Mouse (Mus musculus): ENCODE results near the gene Ern1. TPM values are rescaled to one million over a fixed set of nuclear protein-coding genes. Genes with fewer than 3 reads are reported as not detected.
A peak's percentile ranks its signal among the peaks of the same experiment; 100 is the strongest.

The Ern1 gene
- total RNA-seq (2021), result 1 to 10 TPM; 7.3 to 9.2 TPM
- long read RNA-seq, experiment 1, full-length matches to known transcripts, result 3 of 6 reads
- long read RNA-seq, experiment 1, partial matches to known transcripts, result 2 of 6 reads
- long read RNA-seq, experiment 1, other reads (novel, unspliced or antisense), result 1 of 6 reads
- long read RNA-seq, experiment 2, full-length matches to known transcripts, result 4 of 6 reads
- long read RNA-seq, experiment 2, partial matches to known transcripts, result 0 of 6 reads
- long read RNA-seq, experiment 2, other reads (novel, unspliced or antisense), result 2 of 6 reads

DNA sequence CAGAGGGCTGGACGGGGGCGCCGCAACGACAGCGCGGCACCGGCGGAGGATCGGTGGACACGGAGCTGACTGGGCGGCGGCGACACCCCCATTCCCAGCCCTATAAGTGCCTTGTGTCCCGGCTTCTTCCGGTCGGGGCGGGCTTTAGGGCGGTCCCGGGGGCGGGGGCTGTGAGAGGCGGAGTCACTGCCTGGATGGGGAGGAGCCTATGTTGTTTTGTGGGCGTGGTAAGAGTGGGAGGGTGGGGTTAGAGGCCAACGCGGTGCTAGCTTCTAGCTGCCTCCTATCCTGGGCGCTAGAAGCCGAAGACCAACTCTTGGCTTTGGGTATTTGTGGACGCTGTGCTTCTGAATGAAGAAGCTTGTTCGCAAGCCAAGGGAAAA, at the start of gene Ern1:
Gene Ern1 (minus strand): TSS at position 120 of the 383 bp plus-strand sequence.
- Histone ChIP-seq H3K27ac (peak within 1 kb of the TSS; percentile 97), H3K4me3 (peak within 1 kb of the TSS; percentile 97)
- peak; percentile 97 for DNase-seq
- TF ChIP-seq CTCF (IDR thresholded peaks at IDR 0.05), result no peak
- intact Hi-C loops (cut with DNase I), result loop anchor here (10.0 kb wide), 1 partner anchor 213 kb away; the partner anchor contains the start of genes Smarcd2 and Tcam1

DNA sequence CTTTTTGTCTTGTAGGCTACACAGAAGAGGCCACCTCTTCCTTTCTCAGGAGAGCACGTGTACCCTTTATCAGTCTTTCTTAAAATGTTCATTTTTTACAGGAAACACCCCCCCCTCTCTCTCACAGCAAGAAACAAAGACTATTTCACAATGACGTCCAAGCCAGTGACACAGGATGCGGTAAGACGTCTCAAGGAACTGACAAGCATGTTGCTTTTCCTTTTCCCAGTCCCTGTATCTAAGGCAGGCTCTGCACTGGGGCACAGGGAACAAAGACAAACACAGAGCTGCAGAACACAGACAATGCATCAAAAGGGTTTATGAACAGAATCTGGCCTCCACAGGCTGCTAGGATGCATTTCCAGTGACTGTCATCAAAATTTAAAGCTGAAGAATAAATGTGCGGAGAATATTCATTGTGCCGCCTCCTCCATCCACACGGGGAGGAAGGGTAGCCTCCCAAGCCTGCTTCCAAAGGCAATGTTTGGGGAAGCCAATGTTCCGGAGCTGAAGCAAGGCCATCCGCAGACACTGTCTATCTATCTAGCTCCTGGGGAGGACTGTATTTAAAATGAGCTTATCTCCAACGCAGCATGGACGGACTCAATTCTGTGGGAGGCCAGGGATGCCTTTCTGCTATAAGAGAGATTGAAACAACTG, 48.7 kb upstream of the Ern1 start:
- TF ChIP-seq CTCF (IDR thresholded peaks at IDR 0.05), result no peak
- no peak overlapping the region for H3K4me3 ChIP-seq
- H3K27ac ChIP-seq, result no peak overlapping the region
- intact Hi-C loops (cut with DNase I), result loop anchor here (5.0 kb wide), 1 partner anchor 91 kb away; no protein-coding TSS in a partner anchor
- no peak for DNase-seq

DNA sequence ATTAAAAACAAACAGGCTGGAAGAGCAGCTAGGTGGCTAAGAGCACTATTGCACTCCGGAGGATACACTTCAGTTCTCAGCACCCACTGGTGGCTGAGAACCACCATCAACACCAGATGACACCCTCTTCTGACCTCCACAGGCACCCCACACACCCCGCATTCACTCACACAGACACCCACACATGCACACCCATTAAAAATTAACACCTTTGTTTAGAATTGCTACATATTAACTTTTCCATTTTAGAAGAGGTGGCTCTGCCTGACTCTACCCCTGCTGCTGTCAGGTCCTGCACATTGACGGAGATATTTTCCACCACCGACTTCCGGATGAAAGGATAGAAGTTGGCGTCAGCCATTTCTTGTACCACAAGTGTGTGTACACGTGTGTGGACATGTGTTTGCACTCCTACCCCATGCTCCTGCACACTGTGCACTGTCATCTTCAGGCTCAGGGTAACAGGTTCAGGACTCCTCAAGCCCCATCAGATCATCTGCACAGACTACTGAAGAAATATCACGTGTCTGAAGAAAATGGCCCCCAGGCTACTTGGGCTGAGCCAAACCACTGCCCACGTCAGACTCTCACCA, 48.1 kb upstream of the Ern1 start:
- no peak for DNase-seq
- intact Hi-C loops (cut with DNase I), result loop anchor here (5.0 kb wide), 1 partner anchor 92 kb away; no protein-coding TSS in a partner anchor
- Histone ChIP-seq H3K4me3 (no peak overlapping the region), H3K27ac (no peak overlapping the region)
- TF ChIP-seq CTCF (IDR thresholded peaks at IDR 0.05), result no peak

DNA sequence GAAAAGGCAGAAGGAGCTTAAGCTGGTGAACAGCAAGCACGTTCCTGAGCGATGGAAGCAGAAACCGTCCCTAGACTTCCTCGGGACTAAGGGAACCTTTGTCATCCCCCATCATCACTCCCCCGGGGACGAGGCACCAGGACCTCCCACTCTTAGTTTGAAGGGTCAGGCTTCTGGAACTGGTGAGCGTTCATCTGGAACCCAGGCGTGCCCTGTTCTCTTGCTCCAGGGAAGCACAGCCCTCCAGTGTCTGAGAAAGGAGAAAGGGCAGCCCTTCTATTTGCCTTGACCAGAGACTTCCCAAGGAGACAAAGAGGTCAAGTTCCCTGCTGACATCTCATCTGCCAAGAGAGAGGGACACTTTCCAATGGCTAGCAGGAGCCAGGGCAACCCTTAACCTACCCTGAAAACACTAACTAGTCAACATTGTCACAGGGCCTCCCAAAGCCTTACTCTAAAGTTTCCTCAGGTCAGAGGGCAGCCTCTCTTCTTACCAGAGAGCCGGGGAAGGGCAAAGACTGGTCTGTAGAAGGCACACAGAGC, 44.7 kb upstream of the Ern1 start:
- intact Hi-C loops (cut with DNase I), result no loop called here
- Histone ChIP-seq H3K27ac (peak overlapping the region; percentile 49; the same call in 1 of the 2 replicates), H3K4me3 (no peak overlapping the region)
- TF ChIP-seq CTCF (IDR thresholded peaks at IDR 0.05), result no peak
- no peak for DNase-seq

DNA sequence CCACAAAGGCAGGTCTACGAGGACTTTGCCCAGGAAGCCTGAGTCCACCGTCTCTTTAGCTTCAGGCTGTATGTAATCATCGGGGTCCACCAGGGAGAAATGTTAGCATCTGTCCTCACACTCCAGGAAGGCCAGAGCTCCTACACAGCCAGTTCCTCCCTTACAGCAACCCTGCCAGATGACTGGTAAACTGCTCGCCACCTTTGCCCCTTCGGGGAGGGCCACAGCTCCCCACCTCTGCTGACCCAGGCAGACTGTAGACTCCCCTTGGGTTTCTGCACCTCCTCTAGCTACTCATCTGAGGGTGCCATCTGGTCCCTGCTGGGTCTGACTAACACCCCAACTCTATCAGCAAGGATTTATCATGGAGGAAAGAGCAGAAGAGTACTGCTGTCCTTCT, 42.1 kb upstream of the Ern1 start:
- H3K27ac ChIP-seq, result no peak overlapping the region
- H3K4me3 ChIP-seq, result no peak overlapping the region
- TF ChIP-seq CTCF (IDR thresholded peaks at IDR 0.05), result no peak
- intact Hi-C loops (cut with DNase I), result no loop called here
- DNase-seq, result no peak

DNA sequence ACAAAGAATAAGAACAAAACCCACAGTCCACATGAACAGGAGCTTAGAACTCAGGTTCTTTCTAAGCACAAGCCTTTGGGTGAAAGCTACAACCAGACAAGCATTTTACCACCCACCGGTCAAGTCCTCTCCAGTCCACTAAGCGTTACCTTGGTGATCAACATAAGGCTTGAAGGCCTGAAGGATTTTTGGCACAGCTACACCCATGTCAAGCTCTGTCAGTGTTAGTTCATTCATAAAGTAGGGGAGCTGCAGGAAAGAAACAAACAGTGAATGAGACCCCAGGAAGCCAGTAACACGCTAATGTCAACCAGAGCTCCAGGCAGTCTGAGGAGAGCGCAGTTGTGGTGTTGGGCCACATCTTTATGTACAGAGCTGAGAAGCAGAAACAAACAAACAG, 41.5 kb upstream of the Ern1 start:
- intact Hi-C loops (cut with DNase I), result no loop called here
- no peak for DNase-seq
- TF ChIP-seq CTCF (IDR thresholded peaks at IDR 0.05), result no peak
- Histone ChIP-seq H3K27ac (no peak overlapping the region), H3K4me3 (no peak overlapping the region)

DNA sequence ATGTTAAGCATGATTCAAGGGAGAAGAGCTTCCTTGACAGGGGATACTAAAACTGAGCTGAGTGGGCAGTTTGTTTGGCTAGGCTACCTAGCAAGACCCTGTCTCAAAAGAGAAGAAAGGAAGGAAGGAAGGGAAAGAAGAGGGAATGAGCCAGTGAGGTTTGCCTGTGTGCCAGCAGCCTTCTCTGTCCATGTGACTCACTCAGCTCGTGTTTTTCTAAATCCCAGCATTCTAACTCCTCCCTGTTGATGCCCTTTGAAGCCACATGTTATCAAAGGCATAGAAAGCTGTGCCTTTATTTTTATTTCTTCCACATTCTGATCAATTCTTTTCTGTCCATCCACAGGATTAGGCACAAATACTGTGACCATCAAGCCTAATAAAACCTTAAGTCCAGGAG, 40.3 kb upstream of the Ern1 start:
- intact Hi-C loops (cut with DNase I), result no loop called here
- no peak for DNase-seq
- Histone ChIP-seq H3K27ac (no peak overlapping the region), H3K4me3 (no peak overlapping the region)
- TF ChIP-seq CTCF (IDR thresholded peaks at IDR 0.05), result no peak

DNA sequence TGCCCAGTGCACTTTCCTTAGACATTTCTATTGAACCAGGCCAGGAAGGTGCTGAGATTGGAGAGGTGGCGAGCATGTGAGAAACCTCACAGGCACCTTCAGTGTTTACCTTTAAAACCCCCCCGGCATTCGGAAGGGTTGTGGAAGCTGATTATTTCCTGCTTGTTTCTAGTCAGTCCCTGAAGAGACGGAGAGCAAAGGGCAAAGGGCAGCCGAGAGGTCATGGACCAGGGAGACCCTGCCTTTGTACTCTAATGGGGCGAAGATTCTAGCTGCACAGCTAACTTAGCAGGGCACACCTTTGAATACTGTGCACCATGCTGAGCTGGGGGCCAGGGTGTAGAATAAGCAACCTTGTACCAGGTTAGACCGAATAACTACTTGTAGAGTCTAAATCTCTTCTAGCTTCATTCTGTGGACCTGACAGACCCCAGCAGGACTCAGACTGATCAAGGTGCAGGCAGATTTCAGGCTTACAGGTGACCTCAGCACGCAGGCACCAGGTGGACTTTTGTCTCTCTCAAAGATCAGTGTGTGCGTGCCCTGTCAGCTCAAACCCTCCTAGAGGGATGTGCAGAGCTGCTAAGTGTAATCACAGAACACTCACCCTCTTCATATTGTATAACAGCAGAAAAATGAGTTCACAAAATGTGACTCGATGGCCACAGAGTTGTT, 39.6 kb upstream of the Ern1 start:
- H3K4me3 ChIP-seq, result no peak overlapping the region
- intact Hi-C loops (cut with DNase I), result no loop called here
- H3K27ac ChIP-seq, result no peak overlapping the region
- no peak for TF ChIP-seq CTCF (IDR thresholded peaks at IDR 0.05)
- DNase-seq, result no peak

DNA sequence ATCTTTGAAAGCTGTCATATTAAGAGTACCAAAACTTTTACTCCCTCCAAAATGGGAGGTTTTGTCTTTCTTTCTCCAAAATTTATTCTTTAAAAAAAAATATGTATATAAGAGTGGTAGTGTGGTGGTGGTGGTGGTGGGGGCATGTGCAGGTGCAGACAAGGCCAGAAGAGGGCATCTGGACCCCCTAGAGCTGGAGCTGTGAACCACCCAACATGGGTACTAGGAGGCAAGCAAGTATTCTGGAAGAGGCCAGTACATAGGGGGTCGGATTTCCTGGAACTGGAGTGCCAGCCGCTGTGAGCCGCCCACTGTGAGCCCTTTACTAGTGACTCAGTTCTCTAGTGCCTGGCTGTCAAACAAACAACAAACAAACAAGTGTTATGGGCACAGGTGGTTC, 34.9 kb upstream of the Ern1 start:
- intact Hi-C loops (cut with DNase I), result no loop called here
- H3K27ac ChIP-seq, result no peak overlapping the region
- no peak overlapping the region for H3K4me3 ChIP-seq
- no peak for DNase-seq
- peak; percentile 24; the same call in 1 of the 2 replicates for TF ChIP-seq CTCF (IDR thresholded peaks at IDR 0.05)

DNA sequence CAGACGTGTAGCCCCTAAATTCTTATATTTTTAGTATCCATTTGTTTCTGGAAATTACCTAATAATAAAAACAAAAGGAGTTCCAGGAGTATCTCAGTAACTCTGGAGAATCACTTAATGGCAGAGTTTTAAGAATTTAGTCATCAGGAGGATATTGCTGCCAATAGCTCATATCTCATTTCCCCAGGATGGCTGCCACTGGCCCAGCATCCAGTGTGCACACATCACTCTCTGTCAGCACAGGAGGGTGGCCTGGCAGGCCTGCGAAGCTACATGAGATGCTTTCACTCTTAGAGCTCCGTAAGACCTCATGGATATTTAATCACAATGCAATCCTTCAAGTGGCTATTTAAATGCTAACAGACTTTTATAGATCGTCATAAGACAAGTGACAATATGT, 34.0 kb upstream of the Ern1 start:
- peak overlapping the region; percentile 35; the same call in 1 of the 2 replicates for H3K27ac ChIP-seq
- TF ChIP-seq CTCF (IDR thresholded peaks at IDR 0.05), result no peak
- DNase-seq, result peak; percentile 59
- H3K4me3 ChIP-seq, result peak overlapping the region; percentile 24
- intact Hi-C loops (cut with DNase I), result no loop called here

DNA sequence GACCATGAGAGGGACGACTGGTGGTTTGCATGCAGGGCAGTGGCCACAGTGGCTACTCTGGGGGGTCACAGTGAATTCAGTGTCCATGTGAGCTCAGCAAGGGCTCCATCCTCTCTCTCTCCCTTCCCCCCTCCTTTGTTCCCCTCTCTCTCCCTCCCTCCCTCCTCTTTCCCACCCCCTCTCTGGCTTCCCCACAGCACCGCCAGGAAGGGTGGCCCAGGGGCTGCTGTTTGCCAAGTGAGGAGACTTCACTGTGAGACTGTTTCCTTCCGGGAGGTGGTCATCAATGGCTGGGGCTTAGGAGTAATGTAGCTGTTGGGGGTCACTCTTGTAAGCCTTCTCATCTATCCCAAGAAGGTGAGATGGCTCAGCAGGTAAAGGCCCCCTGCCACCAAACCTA, 32.8 kb upstream of the Ern1 start:
- intact Hi-C loops (cut with DNase I), result no loop called here
- H3K4me3 ChIP-seq, result no peak overlapping the region
- no peak for TF ChIP-seq CTCF (IDR thresholded peaks at IDR 0.05)
- 0 out of 2 replicates have a peak overlapping the region, but pooled peaks have one; percentile 12 for H3K27ac ChIP-seq
- DNase-seq, result no peak

DNA sequence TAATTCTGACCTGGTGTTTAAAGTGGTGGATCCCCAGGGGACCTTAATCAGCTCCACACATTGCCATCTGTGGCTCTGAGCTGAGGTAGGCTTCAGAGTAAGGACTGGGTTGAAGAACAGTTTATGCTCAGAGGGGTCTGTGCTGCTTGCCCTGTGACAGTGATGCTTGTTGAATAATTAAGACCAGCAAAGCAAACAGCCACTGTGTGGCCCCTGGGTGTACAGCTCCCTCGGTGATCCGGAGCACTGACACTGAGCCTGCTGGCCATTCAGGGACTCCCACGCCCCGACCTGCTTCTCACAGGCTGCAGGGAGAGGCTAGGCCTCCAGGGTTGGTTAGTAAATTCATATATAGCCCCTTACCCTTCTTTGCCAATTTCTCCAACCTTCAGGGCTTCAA, 31.9 kb upstream of the Ern1 start:
- no peak for TF ChIP-seq CTCF (IDR thresholded peaks at IDR 0.05)
- intact Hi-C loops (cut with DNase I), result loop anchor here (10.0 kb wide), 1 partner anchor 225 kb away; no protein-coding TSS in a partner anchor
- H3K4me3 ChIP-seq, result no peak overlapping the region
- no peak overlapping the region for H3K27ac ChIP-seq
- DNase-seq, result no peak

All from gastrocnemius, adult 2 months (tissue).